Mouse (Mus musculus) left cerebral cortex, adult 11 months (tissue): Measurements from ENCODE around the gene Ep300.
"Not testable (repeated sequence)": the region's sequence is repeated elsewhere in the genome, so short reads cannot be mapped to it uniquely, and the experiment has no call there.

ENCODE experiments used
- DNase-seq: peaks from one replicate; pipeline ENCODE4 v3.0.0; 2022; ENCODE audit warnings: low spot score

Ep300 gene

GRCm38 (mm10) chr15:81701350-81701749 lies 116.2 kb downstream of the Ep300 start:
- DNase-seq, result not testable (repeated sequence)
